Mouse (Mus musculus) heart, embryonic 13.5 days (tissue): ENCODE data around the gene Zcchc24. TPM values are rescaled to one million over a fixed set of nuclear protein-coding genes. Genes with fewer than 3 reads are reported as not detected.

ENCODE experiments used
- ATAC-seq: fragments of 200-750 bp; cut with Nextera tagmentation; 2 replicates; pipeline ENCODE4 v1.8.0; 2017; ENCODE audit warnings: moderate TSS enrichment; ENCODE audit not compliant: insufficient number of reproducible peaks, low FRiP score, low TSS enrichment; ENCODE audit errors: extremely low read depth
- H3K27ac ChIP-seq: fragments of 300-500 bp; sonication (generic); replicated peaks from 2 replicates; pipeline ENCODE4 v1.5.1; 2015; ENCODE audit warnings: moderate library complexity, mild to moderate bottlenecking, inconsistent platforms
- H3K27me3 ChIP-seq: fragments of 300-500 bp; sonication (generic); replicated peaks from 2 replicates; pipeline ENCODE4 v1.6.1; 2015; ENCODE audit warnings: mild to moderate bottlenecking, inconsistent platforms
- H3K36me3 ChIP-seq: fragments of 300-500 bp; sonication (generic); 2 replicates; pipeline ENCODE4 v1.6.1; 2015; ENCODE audit warnings: mild to moderate bottlenecking, inconsistent platforms
- H3K4me1 ChIP-seq: fragments of 300-500 bp; sonication (generic); 2 replicates; pipeline ENCODE4 v1.6.1; 2015; ENCODE audit warnings: inconsistent platforms
- H3K4me2 ChIP-seq: fragments of 300-500 bp; sonication (generic); 2 replicates; pipeline ENCODE4 v1.6.1; 2015; ENCODE audit warnings: inconsistent platforms, mild to moderate bottlenecking, moderate library complexity
- H3K4me3 ChIP-seq: fragments of 300-500 bp; sonication (generic); 2 replicates; pipeline ENCODE4 v1.5.1; 2015; ENCODE audit warnings: moderate library complexity, mild to moderate bottlenecking, inconsistent platforms
- H3K9ac ChIP-seq: fragments of 300-500 bp; sonication (generic); 2 replicates; pipeline ENCODE4 v1.6.1; 2015; ENCODE audit warnings: inconsistent platforms, mild to moderate bottlenecking, moderate library complexity
- H3K9me3 ChIP-seq: fragments of 300-500 bp; sonication (generic); 2 replicates; pipeline ENCODE4 v1.6.1; 2016; ENCODE audit warnings: inconsistent platforms
- WGBS: fragments of 180-500 bp; shearing (Covaris S2); methylation state at CpG from one replicate; pipeline ENCODE4 v1.1.7; 2015; ENCODE audit warnings: mixed read lengths; 5-methylcytosine and 5-hydroxymethylcytosine counted together
- polyA plus RNA-seq: library from polyadenylated mRNA; unstranded; fragments of >200 nt; fragmentation: Nextera tagmentation; extraction: Ambion mirVana; gene quantifications from 2 replicates; pipeline ENCODE4 v1.2.1, GENCODE M21; 2015

Zcchc24 gene
- polyA plus RNA-seq, 1 experiment from 2014 or later: 22.6 TPM

- Histone ChIP-seq H3K36me3 (peaks cover 41% of the 10 kb centered on the region), H3K9ac (0 out of 2 replicates have a peak overlapping the region, but pooled peaks have one; percentile 19), H3K4me3 (no peak overlapping the region), H3K4me2 (no peak overlapping the region), H3K9me3 (no peaks in the 10 kb centered on the region), H3K4me1 (peaks cover 65% of the 10 kb centered on the region), H3K27ac (no peak overlapping the region; the same call in 1 of the 2 replicates), H3K27me3 (no peaks in the 10 kb centered on the region)
- ATAC-seq: no peak
- WGBS: 23% methylated on average over 4 of the region's 4 CpGs
These were observed 55.4 kb downstream of the Zcchc24 start for GRCm38 (mm10) chr14:25713443-25713842.

GRCm38 (mm10) chr14:25711602-25712001 is 57.2 kb downstream of the Zcchc24 start:
- H3K4me1 ChIP-seq: peaks cover 60% of the 10 kb centered on the region
- H3K4me3 ChIP-seq: no peak overlapping the region
- peak overlapping the region; percentile 94 for H3K27ac ChIP-seq
- no peak for ATAC-seq
- peak overlapping the region; percentile 9; the same call in 1 of the 2 replicates for H3K4me2 ChIP-seq
- H3K27me3 ChIP-seq: no peaks in the 10 kb centered on the region
- peak overlapping the region; percentile 65 for H3K9ac ChIP-seq
- peaks cover 28% of the 10 kb centered on the region for H3K36me3 ChIP-seq
- whole genome bisulfite sequencing: 45% methylated on average over 8 of the region's 8 CpGs
- H3K9me3 ChIP-seq: no peaks in the 10 kb centered on the region

GRCm38 (mm10) chr14:25711177-25711576 is 57.7 kb downstream of the Zcchc24 start:
- Histone ChIP-seq H3K9ac (peak overlapping the region; percentile 66), H3K4me3 (no peak overlapping the region), H3K27me3 (no peaks in the 10 kb centered on the region), H3K4me2 (0 out of 2 replicates have a peak overlapping the region, but pooled peaks have one; percentile 9), H3K27ac (peak overlapping the region; percentile 94), H3K9me3 (no peaks in the 10 kb centered on the region), H3K36me3 (peaks cover 25% of the 10 kb centered on the region), H3K4me1 (peaks cover 60% of the 10 kb centered on the region)
- WGBS: 21% methylated on average over 7 of the region's 7 CpGs
- peak; percentile 70; the same call in 1 of the 2 replicates for ATAC-seq

GRCm38 (mm10) chr14:25710681-25711080 is 58.2 kb downstream of the Zcchc24 start:
- no peak overlapping the region for H3K4me2 ChIP-seq
- no peak for ATAC-seq
- H3K9ac ChIP-seq: peak overlapping the region; percentile 66
- peak overlapping the region; percentile 94 for H3K27ac ChIP-seq
- no peak overlapping the region for H3K4me3 ChIP-seq
- WGBS: 29% methylated on average over 4 of the region's 4 CpGs
- H3K4me1 ChIP-seq: peaks cover 60% of the 10 kb centered on the region
- no peaks in the 10 kb centered on the region for H3K27me3 ChIP-seq
- H3K9me3 ChIP-seq: no peaks in the 10 kb centered on the region
- peaks cover 20% of the 10 kb centered on the region for H3K36me3 ChIP-seq

- ATAC-seq: no peak
- H3K4me3 ChIP-seq: no peak overlapping the region
- peak overlapping the region; percentile 66 for H3K9ac ChIP-seq
- no peaks in the 10 kb centered on the region for H3K27me3 ChIP-seq
- H3K36me3 ChIP-seq: peaks cover 14% of the 10 kb centered on the region
- 9% methylated on average over 4 of the region's 4 CpGs for WGBS
- no peak overlapping the region for H3K4me2 ChIP-seq
- peak overlapping the region; percentile 94 for H3K27ac ChIP-seq
- H3K9me3 ChIP-seq: no peaks in the 10 kb centered on the region
- peaks cover 60% of the 10 kb centered on the region for H3K4me1 ChIP-seq
These were observed 58.8 kb downstream of the Zcchc24 start for GRCm38 (mm10) chr14:25710073-25710472.

GRCm38 (mm10) chr14:25708917-25709316 is 59.9 kb downstream of the Zcchc24 start:
- Histone ChIP-seq H3K9ac (peak overlapping the region; percentile 66), H3K4me2 (no peak overlapping the region), H3K27ac (peak overlapping the region; percentile 94), H3K27me3 (no peaks in the 10 kb centered on the region), H3K4me3 (no peak overlapping the region), H3K36me3 (peaks cover 3% of the 10 kb centered on the region), H3K9me3 (no peaks in the 10 kb centered on the region), H3K4me1 (peaks cover 59% of the 10 kb centered on the region)
- WGBS: 84% methylated on average over 2 of the region's 2 CpGs
- ATAC-seq: no peak

- Histone ChIP-seq H3K36me3 (no peaks in the 10 kb centered on the region), H3K27ac (peak overlapping the region; percentile 94), H3K4me2 (no peak overlapping the region), H3K9ac (peak overlapping the region; percentile 66), H3K4me3 (no peak overlapping the region), H3K9me3 (no peaks in the 10 kb centered on the region), H3K27me3 (no peaks in the 10 kb centered on the region), H3K4me1 (peaks cover 55% of the 10 kb centered on the region)
- WGBS: 46% methylated on average over 4 of the region's 4 CpGs
- ATAC-seq: no peak
These were observed 60.4 kb downstream of the Zcchc24 start for GRCm38 (mm10) chr14:25708451-25708850.

- Histone ChIP-seq H3K4me1 (peaks cover 51% of the 10 kb centered on the region), H3K4me2 (no peak overlapping the region), H3K27me3 (no peaks in the 10 kb centered on the region), H3K9me3 (no peaks in the 10 kb centered on the region), H3K27ac (peak overlapping the region; percentile 94), H3K9ac (peak overlapping the region; percentile 66; the same call in 1 of the 2 replicates), H3K4me3 (no peak overlapping the region), H3K36me3 (no peaks in the 10 kb centered on the region)
- WGBS: 39% methylated on average over 5 of the region's 5 CpGs
- ATAC-seq: no peak
These were observed 61.1 kb downstream of the Zcchc24 start for GRCm38 (mm10) chr14:25707691-25708181.

- H3K4me2 ChIP-seq: no peak overlapping the region
- no peaks in the 10 kb centered on the region for H3K27me3 ChIP-seq
- H3K9ac ChIP-seq: 0 out of 2 replicates have a peak overlapping the region, but pooled peaks have one; percentile 8
- no peaks in the 10 kb centered on the region for H3K9me3 ChIP-seq
- H3K4me1 ChIP-seq: peaks cover 10% of the 10 kb centered on the region; the same call in 1 of the 2 replicates
- H3K36me3 ChIP-seq: peaks cover 38% of the 10 kb centered on the region
- ATAC-seq: peak; percentile 31; the same call in 1 of the 2 replicates
- no peak overlapping the region for H3K4me3 ChIP-seq
- H3K27ac ChIP-seq: no peak overlapping the region
These were observed 66.9 kb downstream of the Zcchc24 start for GRCm38 (mm10) chr14:25701986-25702385.

- Histone ChIP-seq H3K9ac (0 out of 2 replicates have a peak overlapping the region, but pooled peaks have one; percentile 98), H3K27ac (no peak overlapping the region), H3K9me3 (no peaks in the 10 kb centered on the region), H3K27me3 (no peaks in the 10 kb centered on the region), H3K4me1 (peaks cover 39% of the 10 kb centered on the region), H3K4me2 (peak overlapping the region; percentile 93), H3K36me3 (peaks cover 55% of the 10 kb centered on the region), H3K4me3 (peak overlapping the region; percentile 95; the same call in 1 of the 2 replicates)
- 69% methylated on average over 2 of the region's 2 CpGs for WGBS
- ATAC-seq: no peak
These were observed 72.5 kb downstream of the Zcchc24 start for GRCm38 (mm10) chr14:25696356-25696755.

GRCm38 (mm10) chr14:25695059-25695458 is 73.8 kb downstream of the Zcchc24 start:
- Histone ChIP-seq H3K4me1 (peaks cover 39% of the 10 kb centered on the region), H3K27me3 (no peaks in the 10 kb centered on the region), H3K4me3 (peak overlapping the region; percentile 95), H3K9me3 (no peaks in the 10 kb centered on the region), H3K36me3 (peaks cover 48% of the 10 kb centered on the region), H3K27ac (peak overlapping the region; percentile 80; the same call in 1 of the 2 replicates), H3K4me2 (peak overlapping the region; percentile 93), H3K9ac (peak overlapping the region; percentile 98)
- no peak for ATAC-seq
- 39% methylated on average over 6 of the region's 6 CpGs for WGBS

- peak overlapping the region; percentile 98 for H3K9ac ChIP-seq
- H3K9me3 ChIP-seq: no peaks in the 10 kb centered on the region
- peak overlapping the region; percentile 93 for H3K4me2 ChIP-seq
- peaks cover 42% of the 10 kb centered on the region for H3K36me3 ChIP-seq
- H3K4me3 ChIP-seq: peak overlapping the region; percentile 95
- no peaks in the 10 kb centered on the region for H3K27me3 ChIP-seq
- under 1% methylated on average over 10 of the region's 10 CpGs for WGBS
- H3K4me1 ChIP-seq: peaks cover 39% of the 10 kb centered on the region
- peak; percentile 26 for ATAC-seq
- peak overlapping the region; percentile 80 for H3K27ac ChIP-seq
These were observed 74.3 kb downstream of the Zcchc24 start for GRCm38 (mm10) chr14:25694569-25694897.
